Mouse (Mus musculus) right cerebral cortex, postnatal 10 days (tissue): Measurements from ENCODE around the gene Nxph4.
A peak's percentile ranks its signal among the peaks of the same experiment; 100 is the strongest.

Experiments used
- DNase-seq, 2 experiments: peaks; one replicate each; pipeline ENCODE4 v3.0.0; 2021; ENCODE audit warnings: low spot score in 2 of 2

Nxph4 gene

DNA sequence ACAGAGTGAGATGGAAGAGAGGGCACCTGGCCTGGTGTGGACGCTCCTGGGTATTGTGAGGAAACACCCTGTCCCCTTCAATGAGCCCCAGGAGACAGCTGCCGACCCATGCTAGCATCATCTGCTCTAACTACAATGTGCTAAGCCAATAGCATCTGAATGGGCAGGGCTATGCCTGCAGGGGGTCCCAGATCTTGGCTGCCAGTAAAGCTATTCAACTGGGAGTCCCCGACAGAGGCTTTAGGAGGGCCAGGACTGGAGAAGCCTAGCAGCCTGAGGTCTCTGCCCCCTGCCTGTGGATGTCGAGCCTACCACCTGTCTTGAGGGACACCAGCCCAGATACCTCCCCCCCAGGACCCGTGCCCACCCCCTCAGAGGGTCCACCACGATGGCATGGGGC, 8.4 kb upstream of the Nxph4 start:
- DNase-seq, result no peak

DNA sequence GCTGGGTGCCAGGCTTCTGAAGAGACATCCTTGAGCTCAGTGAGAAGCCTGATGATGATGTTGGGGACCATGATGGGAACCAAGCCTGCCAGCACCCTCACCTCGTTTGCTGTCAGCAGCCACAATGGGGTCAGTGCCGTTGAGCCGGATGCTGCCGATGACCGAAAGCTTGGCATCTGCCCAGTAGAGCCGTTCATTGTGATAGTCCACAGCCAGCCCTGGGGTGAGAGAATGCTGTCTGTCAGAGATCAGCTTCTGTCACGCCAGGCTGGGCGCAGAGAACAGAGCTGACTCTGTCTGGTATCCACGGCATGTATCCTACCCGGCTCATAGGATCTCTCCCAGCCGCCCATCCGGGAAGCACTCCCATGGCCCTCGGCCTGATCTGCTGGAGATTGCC, 7.7 kb upstream of the Nxph4 start:
- no peak for DNase-seq

DNA sequence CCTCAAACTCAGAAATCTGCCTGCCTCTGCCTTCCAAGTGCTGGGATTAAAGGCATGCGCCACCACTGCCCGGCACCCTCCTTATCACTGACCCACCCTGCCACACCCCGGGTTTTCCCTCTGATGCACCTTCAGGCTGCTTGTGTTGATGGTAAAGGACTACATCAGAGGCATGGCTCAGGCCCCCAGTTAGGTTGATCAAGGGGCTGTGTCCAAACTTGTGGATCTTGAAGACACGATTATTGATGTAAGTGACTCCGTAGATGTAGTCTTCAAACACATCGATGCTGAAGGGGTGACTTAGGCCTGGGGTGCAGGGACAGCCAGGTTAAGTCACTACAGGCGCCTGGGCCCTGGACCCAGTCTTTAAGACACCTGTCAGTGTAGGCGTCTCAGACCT, 7.2 kb upstream of the Nxph4 start:
- DNase-seq, result no peak

DNA sequence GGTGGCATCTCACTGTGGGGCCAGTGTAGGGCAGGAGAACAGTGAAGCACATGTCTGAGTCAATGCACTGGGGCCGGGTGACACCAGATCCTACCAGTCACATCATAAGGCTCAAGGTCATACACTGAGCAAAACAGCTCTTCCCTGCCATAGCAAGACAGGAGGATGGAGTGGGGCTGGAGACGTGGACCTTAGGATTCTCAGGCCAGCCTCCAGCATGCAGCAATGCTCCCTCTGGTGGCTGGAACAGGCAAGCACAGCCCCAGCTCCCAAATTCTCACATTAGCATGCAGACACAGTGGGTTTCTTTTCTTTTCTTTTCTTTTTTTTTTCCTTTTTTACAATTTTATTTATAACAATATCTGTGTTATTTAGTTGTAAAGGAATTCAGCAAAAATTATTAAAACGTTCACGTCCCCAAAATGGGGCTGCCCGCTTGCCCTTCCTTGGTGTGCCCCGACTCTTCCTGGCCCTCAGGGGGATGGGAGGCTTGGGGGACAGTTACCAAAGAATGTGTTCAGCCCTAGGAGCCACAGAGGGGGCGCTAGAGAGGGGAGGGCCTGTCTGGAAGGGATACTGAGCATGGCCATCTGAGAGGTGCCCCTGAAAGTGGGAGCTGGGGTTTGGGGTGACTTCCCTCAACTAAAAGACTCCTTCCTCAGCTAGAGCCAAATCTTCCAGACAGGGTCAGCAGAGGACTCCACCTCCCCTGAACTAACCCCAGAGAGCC, 3.7 kb upstream of the Nxph4 start:
- DNase-seq, result peak; percentile 87 to 90

DNA sequence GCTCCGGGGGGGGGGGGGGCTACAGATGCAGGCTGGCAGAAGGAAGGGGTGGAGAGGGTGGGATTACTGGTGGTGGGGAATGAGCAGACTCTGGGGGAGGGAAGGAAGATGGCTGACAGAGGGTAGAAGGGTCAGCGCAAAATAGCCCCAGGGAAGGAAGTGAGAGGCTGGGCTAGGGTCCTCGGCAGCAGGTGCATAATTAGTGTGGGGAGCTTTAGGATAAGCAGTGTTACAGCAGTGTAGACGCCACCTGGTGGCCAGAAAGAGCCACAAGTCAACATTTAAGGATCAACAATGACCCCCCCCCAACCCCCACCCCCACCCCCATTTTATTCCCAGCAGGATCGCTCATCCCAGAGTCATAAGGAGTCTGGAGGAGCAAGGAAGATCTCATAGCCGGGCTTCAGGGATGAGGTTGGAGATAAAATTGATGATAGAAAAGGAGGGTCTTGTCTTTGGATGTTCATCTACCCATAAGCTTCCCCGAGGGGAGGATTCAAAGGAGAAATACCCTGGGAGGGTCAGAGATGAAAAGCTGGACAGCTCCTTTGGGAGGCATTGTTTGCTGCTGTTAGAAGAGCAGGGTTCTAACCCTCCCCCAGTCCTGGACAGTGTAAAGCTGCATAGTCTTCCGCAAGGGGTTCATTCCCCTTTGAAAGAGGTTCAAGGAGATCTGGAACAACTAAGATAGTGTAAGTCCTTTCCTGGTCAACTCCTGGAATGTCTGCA, 2.4 kb upstream of the Nxph4 start:
- DNase-seq, result peak; percentile 73 to 79

DNA sequence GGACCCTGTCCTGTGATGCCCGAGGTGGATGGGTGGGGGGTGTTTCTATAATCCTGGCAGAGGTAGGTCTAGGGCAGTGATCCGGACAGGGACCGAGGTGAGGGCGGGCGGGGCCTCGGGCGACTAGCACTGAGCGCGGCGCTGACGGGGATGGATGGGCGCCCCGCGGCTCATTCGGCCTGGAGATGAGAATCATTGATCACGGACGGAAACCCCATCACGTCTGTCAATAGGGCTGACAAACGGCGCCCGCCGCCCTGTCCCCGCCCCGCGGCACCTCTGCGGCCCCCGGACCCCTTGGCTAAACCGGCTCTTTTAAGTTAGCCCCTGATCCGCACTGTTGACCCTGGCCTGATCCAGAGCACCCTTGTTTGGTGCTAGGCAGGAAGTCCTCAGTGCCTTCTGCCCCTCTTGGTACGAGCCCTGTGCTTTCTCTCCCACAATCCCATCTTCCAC, 598 bp upstream of the Nxph4 start:
- no peak for DNase-seq

DNA sequence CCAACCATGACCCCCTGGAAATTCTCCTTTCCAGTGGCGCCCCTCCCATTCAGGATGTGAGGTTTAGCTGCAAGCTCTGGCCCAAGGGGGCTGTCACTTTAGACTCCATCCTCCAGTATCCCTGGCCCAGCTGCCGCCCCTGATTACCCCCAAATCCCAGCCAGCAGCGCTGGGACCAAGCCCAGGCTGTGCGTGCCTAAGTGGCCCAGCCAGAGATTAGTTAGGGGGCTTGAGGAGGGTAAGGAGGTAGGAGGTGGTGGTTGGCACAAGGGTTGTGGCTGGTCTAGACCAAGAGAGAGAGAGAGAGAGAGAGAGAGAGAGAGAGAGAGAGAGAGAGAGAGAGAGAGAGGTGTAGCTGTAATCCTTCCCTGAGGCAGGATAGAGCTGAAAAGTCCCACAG, 2.8 kb downstream of the Nxph4 start:
- DNase-seq, result no peak

DNA sequence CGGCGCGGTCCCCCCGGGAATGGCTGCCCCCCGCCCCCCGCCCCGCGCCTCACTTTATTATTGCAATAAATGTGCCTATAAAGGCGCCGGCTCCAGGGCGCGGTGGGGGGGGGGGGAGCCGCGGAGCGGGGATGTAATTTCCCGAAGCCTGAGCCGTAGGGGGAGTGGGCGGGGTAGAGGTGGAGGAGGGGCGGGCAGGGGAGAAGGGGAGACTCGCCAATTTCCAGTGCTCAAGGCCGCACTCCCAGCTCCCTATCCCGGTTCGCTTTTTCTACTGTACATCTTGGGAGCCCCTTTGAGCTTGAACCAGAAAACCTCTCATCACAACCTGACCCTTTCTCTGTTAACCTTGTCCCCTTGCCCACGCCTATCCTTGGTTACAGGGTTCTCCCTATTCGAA, 3.4 kb downstream of the Nxph4 start:
- DNase-seq, result no peak

DNA sequence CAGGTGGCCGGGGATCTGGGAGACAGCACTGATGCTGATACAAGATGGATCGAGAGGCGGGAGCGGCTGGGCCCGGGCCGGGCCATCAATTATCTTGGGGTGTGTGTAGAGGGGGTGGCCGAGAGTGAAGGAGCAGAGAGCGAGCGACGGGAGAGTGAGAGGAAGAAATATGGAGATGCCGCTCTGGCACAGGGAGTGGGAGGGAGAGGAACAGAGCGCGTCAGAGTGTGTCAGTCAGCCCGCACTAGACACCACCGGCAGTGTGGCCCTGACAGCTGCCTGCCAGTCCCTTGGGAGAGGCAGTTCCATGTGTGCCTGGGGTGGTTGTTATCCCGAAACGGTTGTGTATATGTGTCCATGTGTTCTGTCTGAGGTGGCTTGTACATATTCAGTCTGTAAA, 6.9 kb downstream of the Nxph4 start:
- no peak for DNase-seq

DNA sequence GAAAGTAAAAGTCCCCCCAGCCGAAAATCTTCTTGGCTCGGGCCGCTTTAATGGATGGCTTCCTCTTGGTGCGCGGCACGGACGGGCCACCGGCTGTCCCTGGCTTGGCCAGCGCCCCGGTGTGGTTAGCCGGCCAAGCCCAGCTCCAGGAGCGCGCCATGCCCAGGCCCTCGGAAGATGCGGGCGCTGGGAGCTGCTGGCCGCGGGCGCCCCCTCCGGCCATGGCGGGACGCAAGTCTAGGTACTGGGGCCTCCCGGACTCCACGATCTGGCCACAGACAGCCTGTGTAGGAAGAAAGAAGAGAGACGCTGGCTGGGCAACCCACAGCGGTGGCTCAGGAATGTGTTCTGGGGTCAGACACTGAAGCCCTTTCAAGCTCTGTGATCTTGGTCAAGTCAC, 7.7 kb downstream of the Nxph4 start:
- no peak for DNase-seq

DNA sequence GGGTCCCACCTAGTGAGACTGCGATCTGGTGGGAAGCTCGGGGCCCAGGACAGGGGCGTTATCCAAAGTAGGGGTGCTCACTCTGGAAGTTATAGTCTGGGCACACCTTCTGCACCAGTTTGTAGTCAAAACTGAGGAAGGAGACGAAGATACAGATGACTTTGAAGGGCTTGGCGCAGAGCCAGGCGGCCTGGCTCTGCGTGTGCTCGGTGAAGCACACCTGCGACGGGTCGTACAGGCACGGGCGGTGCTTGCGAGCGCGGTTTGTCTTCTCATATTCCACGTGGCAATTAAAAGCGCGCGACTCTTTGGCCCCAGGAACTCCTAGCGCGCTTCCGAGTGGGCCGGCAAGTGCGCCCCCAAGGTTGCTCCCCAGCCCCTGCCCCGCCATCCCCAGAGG, 8.3 kb downstream of the Nxph4 start:
- no peak for DNase-seq

DNA sequence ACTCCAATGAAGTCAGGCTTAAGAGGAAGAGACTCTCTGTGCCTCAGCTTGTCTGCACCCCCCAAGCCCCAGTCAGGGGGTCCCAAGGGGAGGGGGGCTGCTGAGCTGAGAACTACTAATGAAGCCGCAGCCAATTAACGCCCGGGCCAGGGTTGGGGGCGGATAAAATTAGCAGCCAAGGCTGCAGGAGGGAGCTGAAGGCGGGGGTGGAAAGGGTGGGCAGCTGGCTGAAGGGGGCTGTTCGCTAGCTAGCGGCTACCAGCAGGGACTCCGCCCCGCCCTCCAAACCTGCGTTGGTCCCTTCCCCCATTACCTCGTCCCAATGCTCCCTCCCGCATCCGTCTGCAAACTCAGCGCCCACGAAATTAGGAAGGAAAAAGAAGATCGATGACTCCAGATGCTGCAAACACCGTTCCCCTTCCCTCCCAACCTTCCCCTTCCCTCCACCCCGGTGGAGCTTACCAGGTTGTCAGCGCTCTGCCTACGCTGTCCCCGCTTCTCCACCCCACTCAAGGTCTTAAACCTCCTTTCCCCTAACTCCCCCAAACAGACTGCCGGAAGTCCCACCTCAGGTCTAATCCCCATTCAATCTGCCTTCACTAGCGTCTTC, 9.6 kb downstream of the Nxph4 start:
- DNase-seq, result no peak

DNA sequence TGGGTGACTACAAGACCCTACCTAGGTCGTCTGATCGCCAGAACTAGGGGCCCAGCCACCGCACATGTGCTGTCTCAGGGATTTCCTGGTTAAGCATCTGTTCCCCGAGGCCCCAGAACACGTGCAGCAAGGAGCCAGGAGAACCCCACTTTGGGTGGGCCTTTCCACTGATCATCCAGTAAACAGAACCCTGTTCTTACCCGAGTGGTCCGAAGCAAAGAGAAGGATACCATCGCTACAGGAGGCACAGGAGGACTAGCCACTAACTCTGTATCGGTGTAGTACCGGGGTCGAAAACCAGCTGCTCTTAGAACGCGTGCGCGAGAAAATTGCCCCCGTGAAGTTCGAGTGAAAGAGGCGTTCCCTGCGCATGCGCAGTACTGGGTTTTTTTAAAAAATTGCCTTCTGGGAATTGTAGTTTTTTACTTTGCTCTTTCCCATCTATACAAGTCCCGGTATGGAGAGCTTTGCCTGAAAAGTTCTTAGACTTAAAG, 12.2 kb downstream of the Nxph4 start, which contains the start of gene Shmt2:
TSS of gene Shmt2 (minus strand) at position 357 of the 494 bp plus-strand sequence.
- peak; percentile 93 to 94 for DNase-seq

DNA sequence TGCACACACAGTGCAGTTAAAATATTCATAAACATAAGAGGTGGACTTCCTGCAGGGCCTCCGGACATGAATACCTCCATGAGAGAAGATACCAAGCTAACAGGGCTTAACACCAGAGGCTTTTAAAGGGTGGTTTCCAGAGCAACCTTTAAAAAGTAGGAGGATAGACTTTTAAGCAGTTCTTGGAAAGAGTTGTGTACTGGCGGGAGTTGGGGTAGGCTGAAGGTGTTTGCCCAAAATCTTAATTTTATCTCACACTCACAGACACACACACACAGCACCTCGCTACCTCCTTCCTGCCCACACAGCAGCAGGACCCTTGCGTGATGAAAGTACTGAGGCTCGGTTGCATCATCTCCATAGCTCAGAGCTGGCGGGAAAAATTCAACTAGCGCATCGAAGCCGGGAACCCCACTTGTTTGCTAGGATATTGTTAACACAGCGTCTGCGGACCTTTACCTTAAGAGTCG, 12.7 kb downstream of the Nxph4 start:
- DNase-seq, result no peak

DNA sequence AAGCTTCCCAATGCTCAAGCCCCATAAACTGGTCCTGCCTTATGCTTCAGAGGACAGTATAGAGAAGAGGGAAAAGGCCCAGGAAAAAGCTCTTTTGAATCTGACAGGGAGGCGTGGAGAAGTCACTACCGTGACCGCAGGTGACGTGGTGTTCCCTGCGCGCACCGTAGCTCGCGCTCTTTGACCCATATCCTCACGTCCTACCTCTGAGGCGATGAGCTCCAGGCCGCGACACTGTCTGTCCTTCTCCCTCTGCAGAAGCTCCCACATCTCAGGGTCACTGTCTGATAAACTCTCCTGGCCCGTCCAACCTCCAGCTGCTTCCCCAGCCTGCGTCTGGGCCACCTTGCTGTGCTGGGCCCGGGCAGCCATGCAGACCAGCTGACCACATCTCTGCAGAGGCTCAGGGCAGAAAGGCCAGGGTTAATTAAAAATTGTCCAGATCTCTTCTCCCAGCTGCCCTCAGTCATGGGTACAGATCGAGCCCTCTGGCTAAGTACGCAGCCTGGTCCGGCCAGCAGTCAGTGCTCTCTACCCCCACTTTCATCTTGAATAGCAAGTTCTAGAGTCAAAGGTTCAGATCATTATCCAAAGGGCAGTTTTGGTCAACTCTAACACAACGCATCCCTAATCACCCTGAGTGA, 13.5 kb downstream of the Nxph4 start:
- DNase-seq, result no peak

DNA sequence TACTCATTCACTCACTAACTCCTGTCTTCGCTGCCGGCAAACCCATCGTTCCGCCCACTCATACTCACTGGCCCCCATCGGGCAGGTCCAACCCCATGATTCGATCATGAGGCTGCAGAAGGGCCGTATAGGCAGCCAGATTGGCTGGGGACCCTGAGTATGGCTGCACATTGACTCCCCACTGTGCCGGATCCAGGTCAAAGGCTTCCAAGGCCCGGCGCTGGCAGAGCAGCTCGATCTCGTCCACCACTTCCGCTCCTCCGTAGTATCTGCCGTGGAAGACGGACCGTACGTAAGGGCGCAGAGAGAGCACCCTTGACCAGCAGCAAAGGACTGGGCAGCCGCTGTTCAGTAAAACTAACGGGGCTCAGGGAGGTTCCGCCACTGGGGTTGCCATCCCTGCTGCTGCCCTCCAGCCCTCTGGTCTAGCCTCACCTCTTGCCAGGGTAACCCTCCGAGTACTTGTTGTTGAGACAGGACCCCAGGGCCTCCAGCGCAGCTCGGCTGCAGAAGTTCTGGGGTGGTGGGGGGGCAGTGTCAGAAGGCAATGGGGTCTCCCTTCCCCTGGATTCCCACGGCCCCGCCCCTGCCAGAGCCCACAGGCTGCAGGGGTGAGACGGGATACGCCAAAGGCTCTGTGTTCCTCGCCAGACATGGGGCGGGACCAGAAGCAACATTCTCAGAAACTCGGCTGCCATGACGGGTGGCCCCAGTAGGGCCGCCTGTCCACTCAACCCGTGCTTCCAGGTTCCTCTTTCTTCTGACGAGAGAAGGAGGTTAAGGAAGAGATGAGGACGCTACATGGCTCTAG, 14.3 kb downstream of the Nxph4 start:
- DNase-seq, result no peak

DNA sequence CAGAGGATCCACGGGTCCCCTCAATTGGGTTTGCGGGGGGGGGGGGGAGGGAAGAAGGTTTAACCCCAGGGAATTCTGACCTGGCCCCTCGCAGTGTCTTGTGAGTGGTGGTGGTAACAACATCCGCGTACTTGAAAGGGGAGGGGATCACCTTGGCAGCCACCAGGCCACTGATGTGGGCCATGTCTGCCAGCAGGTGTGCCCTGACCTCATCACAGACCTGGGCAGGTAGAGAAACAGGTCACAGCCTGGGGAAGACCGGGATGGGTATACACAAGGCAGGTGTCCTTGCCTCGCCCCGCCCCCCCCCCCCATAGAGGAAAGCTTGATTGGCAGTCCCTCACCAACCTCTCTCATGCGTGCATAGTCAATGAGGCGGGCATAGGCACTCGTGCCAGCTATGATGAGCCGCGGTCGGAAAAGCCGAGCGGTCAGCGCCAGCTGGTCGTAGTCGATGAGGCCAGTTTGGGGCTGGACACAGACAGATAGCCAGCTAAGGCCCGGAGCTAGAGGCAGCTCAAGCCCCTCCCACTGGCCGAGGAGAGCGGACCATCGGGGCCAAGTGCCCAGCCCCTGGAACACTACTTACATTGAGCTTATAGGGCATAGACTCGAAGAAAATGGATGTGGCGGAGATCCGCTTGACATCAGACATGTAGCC, 15.2 kb downstream of the Nxph4 start:
- DNase-seq, result no peak

DNA sequence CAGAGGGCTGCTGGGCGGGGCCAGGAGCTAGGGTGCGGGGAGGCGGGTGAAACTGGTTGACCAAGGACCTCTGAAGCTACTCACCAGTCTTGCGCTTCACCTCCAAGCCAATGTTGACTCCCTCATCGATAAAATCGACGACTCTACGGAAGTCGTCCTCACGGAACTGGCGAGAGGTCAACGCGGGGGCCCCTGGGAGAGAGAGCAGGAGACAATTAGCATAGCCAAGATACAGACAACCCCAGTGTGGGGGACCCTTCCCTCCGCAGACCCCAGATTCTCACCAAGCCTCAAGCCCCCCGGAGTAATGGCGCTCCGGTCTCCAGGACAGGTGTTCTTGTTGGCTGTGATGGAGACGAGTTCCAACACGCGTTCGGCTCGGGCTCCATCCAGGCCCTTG, 16.4 kb downstream of the Nxph4 start:
- no peak for DNase-seq

DNA sequence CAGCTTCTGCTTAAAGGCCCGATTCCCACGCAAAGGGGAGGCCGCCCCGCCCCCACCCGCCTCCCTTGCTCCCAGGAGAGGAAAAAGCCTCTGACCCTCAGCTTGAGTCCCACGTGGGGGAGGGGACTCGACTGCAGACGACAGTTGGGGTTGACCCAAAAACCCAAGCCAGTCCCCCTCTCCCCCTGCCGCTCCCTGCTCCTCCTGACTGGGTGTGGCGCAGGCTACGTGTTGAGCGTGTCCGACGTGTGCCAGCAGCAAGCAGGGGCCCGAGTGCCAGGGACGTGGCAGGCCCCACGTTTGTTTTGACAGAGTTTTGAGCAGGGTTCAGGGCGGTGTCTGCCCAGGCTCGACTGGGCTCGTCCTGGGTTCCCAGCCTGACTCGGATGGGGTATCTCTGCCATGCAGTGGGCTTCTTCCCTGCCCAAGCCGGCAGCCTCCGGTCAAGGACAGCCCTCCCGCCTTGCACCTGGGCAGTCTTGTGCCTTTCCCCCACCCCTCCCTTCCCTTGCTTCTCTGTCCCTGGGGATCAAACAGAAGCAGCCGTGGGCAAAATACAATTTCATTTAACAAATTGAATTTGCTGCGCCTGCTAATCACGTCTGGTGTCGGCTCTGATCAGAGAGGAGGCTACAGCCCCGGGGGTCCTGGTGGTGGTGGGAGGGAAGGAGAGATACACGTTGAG, 17.6 kb downstream of the Nxph4 start:
- DNase-seq, result no peak

DNA sequence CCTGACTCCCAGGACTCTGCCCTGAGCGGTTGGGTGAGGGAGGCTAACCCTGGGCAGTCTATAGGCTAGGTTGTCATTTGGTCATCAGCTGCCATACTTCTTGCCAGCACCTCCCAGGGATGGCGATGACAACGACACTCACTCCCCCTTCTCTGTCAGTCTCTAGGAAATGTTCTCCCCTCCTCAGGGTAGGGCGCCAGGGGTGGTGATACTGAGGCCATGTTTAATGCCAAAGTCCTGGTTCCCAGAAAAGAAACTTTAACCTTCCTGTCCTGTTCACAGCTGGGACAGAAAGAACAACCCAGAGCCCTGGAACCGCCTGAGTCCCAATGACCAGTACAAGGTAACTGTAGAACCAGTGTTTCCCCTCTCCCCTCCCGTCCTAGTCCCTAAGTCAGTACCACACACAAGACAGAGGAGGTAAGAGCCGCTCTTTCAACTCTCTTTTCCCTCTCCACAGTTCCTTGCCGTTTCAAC, 18.3 kb downstream of the Nxph4 start:
- no peak for DNase-seq
